Mouse (Mus musculus): ENCODE measurements at regions not wholly inside any gene's neighbourhood (a gene's known extent, or its start where the extent isn't known, plus 50 kb on each side); places are given as distances from the start of the nearest gene placed in this dataset.

DNA sequence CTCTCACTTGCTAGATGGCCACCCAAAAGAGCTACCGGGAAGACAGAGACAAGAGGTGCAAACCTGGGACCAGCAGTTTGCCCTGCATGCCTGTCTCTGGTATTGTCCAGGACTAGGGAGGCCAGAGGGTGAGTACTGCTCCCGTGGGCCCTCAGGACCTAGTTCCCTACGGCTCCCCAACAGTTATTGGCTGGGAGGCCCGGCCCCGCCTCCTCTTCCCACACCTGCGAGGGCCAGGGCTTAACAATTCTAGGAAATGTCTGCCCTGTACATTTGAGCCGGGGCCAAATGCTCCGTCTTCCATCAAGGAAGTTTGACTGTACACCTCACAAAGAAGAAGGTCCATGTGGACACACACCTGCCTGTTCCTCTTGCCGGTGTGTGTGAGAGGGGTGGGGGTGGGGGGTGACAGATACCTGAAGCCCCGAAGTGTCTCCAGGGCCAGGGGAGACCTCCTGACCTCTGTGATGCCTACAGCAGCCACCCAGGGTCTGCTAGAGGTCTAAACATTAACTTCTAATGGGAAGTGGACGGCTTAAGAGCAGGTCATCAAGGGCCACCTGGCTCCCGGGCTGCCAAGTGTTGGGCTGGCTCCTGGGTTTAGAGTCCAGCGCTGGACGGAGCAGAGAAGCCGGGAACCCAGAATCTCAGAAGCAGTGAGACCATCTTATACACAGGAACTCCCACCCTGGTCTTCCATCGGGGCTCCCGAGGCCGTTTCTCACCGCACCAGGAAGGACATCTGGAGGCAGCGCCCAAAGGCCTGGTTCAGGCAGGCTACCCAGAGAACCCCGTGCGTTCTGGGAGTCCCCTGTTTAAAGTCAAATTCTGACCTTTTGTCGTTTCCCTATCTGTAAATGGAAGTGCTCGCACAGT lies 146.5 kb downstream of the Vegfa start:
- TF ChIP-seq HCFC1 (IDR thresholded peaks at IDR 0.05; ENCODE audit: low read depth, low read length) (no peak), E2F4 (IDR thresholded peaks at IDR 0.05; ENCODE audit: insufficient replicate concordance, low read depth, low read length) (no peak), CHD2 (IDR thresholded peaks at IDR 0.05; ENCODE audit: low read length) (no peak), POLR2A (IDR thresholded peaks at IDR 0.05; ENCODE audit: low read depth, low read length) (no peak), MAX (IDR thresholded peaks at IDR 0.05; ENCODE audit: low read length) (no peak), TCF12 (IDR thresholded peaks at IDR 0.05; ENCODE audit: low read depth, low read length) (no peak)

All from CH12.LX (cell line).